Mouse (Mus musculus) bone marrow macrophage, adult 2 months (primary cell): ENCODE measurements around the gene Cpn2. TPM values are rescaled to one million over a fixed set of nuclear protein-coding genes. Genes with fewer than 3 reads are reported as not detected.

Source experiments
- H3K27ac ChIP-seq: 2 replicates; pipeline ENCODE4 v1.5.1; 2012; ENCODE audit warnings: low read depth, low read length; ENCODE audit not compliant: insufficient read depth
- H3K4me1 ChIP-seq: 2 replicates; pipeline ENCODE4 v1.6.1; 2012; ENCODE audit warnings: low read length; ENCODE audit not compliant: control insufficient read depth, insufficient read depth
- H3K4me3 ChIP-seq: 2 replicates; pipeline ENCODE4 v1.5.1; 2012; ENCODE audit warnings: mild to moderate bottlenecking, low read length, moderate library complexity; ENCODE audit not compliant: insufficient read depth
- CTCF ChIP-seq: IDR thresholded peaks from 2 replicates; pipeline ENCODE4 v1.5.1; 2012; ENCODE audit warnings: low read depth, mild to moderate bottlenecking, low read length, moderate library complexity
- POLR2A ChIP-seq: IDR thresholded peaks from 2 replicates; pipeline ENCODE4 v1.6.1; 2012; ENCODE audit warnings: mild to moderate bottlenecking, low read depth, low read length, borderline replicate concordance
- polyA plus RNA-seq: library from polyadenylated mRNA; stranded (reverse); fragments of >200 nt; gene quantifications from 2 replicates; pipeline ENCODE4 v1.2.4, GENCODE M21; 2012; ENCODE audit not compliant: missing spikeins, insufficient read depth, insufficient read length

The Cpn2 gene
- polyA plus RNA-seq, 1 experiment, result not detected

DNA sequence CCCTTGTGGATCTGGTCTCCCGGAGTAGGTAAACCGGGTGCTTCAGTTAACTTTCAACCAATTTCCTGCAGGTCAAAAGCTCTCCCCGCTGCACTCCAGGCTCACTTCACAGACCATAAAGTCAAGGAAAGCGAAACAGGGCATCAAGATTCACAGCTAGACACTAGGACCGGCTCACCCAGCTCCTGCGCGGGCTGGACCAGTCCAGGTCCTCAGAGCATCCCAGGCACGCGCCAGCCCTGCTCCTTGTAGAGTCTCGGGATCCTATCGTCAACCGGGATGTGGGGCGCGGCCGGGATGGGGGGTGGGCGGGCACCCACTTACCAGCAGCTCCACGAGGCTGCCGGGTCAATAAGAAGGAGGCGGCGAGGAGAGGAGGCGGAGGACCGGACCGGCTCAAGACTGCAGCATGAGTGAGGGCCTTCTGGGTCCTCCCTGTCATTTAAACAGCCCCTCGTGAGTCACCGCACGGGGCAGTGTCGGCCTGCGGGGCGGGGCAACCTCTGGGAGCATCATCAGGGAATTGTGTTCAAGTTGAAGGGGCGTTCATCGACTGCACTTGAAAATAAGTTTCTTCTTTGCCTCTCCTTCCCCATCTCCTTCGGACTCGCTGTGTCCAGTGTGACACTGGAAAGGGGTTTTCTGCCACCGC is 15.7 kb upstream of the Cpn2 start, which contains the start of gene Lrrc15:
Gene Lrrc15, minus strand, starts transcription at position 413 of the 652 bp plus-strand sequence.
- no peak within 1 kb of the TSS for H3K4me3 ChIP-seq
- H3K27ac ChIP-seq, result no peak within 1 kb of the TSS
- no peaks in the 10 kb centered on the region for H3K4me1 ChIP-seq
- TF ChIP-seq POLR2A, result no peak
- TF ChIP-seq CTCF, result no peak

DNA sequence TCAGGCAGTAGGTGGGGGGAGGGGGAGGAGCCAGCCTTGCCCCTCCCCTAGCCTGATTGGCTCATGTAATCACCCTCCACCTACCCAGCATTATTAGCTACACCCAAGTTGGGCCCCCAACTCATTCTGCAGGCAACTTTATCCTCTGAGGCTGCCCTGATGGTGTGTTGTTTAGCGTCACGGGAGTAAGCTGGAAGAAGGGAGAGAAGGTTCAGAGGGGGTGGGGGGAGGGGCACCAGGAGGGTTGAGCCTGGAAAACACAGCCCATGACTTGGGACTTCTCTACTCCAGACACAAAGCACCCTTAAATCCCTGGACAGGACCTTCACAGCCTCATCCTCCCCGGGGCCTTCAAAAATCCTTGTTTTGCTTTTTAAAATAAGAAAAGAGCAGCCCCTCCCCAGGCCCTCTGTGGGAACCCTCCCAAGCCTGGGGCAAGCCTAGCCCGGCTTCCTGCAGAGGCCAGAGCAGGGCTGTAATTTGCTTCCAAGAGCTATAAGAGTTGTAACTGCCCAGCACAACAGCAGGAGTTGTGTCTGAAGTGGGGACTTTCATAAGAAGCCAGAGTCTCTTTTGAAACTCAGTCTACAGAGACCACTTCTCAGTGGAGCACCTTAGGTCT is 13.5 kb upstream of the Cpn2 start:
- no peak for TF ChIP-seq POLR2A
- no peak for TF ChIP-seq CTCF

DNA sequence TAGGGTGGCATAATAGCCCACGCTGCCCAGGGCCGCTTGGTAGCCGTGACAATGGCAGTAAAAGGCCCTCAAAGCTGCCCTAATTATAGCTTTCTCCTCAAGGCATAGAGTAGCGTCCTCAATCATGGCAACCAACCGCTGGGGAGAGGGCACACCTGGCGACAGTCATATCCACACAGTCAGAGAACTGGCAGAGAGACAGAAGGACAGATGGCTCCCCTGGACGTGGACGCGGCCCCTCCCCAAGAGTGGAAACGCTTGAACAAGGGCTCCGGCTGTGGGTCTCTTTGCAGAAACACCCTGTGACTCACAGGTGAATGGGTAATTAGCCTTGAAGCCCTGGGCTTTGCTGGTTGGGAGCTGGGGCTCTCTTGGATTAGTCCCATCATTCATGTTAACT is 11.1 kb upstream of the Cpn2 start:
- H3K4me1 ChIP-seq, result peaks cover 9% of the 10 kb centered on the region
- H3K4me3 ChIP-seq, result no peak overlapping the region
- H3K27ac ChIP-seq, result no peak overlapping the region
- TF ChIP-seq CTCF, result no peak
- no peak for TF ChIP-seq POLR2A

More for the DNA sequence above, 13.5 kb upstream of the Cpn2 start:
- Histone ChIP-seq H3K4me3 (no peak overlapping the region), H3K4me1 (peaks cover 4% of the 10 kb centered on the region; the same call in 1 of the 2 replicates), H3K27ac (no peak overlapping the region)

DNA sequence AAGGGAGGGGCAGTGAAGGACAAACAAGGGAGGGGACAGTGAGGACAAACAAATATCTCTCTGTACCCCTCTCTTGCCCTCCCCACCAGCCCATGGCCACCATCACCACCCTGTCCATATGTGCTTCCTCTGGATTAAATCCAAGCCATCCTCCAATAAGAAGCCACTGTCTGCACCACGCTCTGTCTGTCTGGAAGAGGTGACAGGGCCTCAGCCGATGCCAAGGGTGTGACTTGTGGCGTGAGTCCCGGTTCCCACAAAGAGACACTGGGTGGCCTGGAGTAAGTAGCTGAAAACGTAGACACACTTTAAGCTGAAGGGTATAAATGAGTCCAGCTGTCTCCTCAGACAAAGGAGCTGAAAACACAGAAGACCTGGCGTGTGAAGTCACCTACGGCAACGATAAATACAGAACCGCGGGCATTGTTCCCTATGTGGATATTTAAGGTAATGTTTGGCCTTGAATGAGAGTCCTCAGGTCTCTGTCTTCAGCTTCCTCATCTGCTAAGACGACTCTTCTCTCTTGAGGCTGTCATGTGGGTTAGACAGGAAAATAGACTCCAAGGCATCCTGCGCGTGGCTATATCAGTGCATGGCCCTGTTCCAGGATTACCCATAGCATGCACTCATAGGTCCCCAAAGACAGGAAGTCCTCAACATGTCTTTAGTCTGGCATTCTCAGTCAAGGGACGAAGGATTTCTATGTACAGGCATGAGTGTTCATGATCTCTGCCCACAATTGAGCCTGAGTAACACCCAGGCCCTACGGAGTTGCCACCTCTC is 8.4 kb upstream of the Cpn2 start:
- Histone ChIP-seq H3K4me3 (no peak overlapping the region), H3K4me1 (peaks cover 9% of the 10 kb centered on the region), H3K27ac (no peak overlapping the region)
- TF ChIP-seq CTCF (no peak), POLR2A (no peak)

DNA sequence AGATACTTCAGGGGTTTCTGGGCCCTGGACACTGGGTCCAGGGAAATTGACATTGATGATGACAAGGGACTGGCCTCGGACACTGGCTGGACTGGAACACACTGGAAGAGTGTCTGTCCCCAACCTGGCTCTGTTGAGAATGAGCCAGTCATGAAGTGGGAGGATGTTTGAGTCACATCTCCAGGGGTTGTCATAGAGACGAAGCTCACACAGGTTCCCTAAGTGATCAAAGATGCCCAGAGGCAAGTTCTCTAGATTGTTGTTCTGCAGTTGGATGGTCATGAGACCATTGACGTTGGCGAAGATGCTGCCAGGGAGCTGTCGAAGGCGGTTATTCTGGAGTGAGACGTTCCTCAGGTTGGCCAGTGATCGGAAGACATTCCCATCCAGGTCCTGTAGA is 5.8 kb upstream of the Cpn2 start:
- TF ChIP-seq POLR2A (no peak), CTCF (no peak)
- Histone ChIP-seq H3K27ac (no peak overlapping the region), H3K4me1 (peaks cover 9% of the 10 kb centered on the region), H3K4me3 (no peak overlapping the region)

DNA sequence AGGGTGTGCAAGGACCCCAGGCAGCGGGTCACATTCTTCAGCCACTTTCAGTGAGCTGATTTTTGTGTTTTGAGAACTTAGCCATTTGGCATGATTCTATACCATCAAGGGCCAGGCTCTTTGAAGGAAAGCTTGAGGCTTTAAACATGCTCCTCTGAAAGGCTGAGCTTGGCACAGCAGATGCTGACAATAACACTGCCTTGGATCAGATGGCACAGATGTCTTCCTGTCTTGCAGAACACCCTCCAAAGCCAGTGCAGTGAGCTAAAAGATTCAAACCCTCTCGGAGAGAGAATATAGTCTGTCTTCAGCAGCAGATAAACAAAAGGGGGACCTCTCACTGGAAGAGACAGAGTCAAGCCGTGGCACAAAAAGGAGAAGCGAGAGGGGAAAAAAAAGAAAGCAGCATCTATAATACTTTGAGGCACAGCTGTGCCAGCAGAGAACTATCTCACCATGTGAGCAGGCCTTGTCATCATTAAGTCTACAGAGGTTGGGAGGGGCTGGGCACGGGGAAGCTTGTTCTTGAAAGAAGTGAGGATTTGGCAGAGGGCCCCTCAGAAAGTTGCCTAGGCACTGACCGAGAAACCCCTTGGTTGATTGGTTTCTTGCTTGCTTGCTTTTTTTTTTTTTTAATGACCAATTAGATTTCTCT is 4.8 kb upstream of the Cpn2 start:
- no peak for TF ChIP-seq POLR2A
- TF ChIP-seq CTCF, result no peak
- Histone ChIP-seq H3K4me3 (no peak overlapping the region), H3K27ac (no peak overlapping the region), H3K4me1 (peaks cover 9% of the 10 kb centered on the region)

GRCm38 (mm10) chr16:30271223-30271761 is 4.0 kb upstream of the Cpn2 start:
- Histone ChIP-seq H3K4me3 (no peak overlapping the region), H3K27ac (no peak overlapping the region), H3K4me1 (peaks cover 7% of the 10 kb centered on the region)
- no peak for TF ChIP-seq POLR2A
- no peak for TF ChIP-seq CTCF

DNA sequence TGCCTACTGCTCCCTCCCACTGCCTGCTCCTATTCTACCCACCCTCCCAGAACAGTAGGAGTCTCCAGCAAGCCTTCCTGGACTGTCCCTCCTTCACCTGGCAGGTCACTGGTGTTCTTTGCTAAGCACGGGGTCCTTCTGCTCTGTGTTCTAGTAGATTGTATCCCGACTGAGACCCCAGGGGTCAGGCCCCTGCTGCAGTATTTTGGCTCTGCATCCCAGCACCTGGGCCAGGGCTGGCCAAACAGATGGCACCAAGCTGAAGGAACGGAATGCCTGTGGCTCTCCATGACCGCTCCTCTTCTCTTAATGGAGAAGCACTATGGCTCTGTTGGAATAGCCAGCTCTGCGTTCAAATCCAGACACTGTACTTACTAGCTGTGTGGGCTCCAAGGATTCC is 738 bp downstream of the Cpn2 start:
- no peak for TF ChIP-seq POLR2A
- no peak for TF ChIP-seq CTCF
- no peak overlapping the region for H3K4me3 ChIP-seq
- no peak overlapping the region for H3K27ac ChIP-seq
- peaks cover 2% of the 10 kb centered on the region for H3K4me1 ChIP-seq

- no peak overlapping the region for H3K27ac ChIP-seq
- H3K4me1 ChIP-seq, result peaks cover 2% of the 10 kb centered on the region
- no peak for TF ChIP-seq POLR2A
- TF ChIP-seq CTCF, result no peak
- H3K4me3 ChIP-seq, result no peak overlapping the region
These were observed 1.7 kb downstream of the Cpn2 start for GRCm38 (mm10) chr16:30265611-30266010.
